Mouse (Mus musculus): ENCODE data around the gene Zfp462. TPM values are rescaled to one million over a fixed set of nuclear protein-coding genes. Genes with fewer than 3 reads are reported as not detected.
A peak's percentile ranks its signal among the peaks of the same experiment; 100 is the strongest.
"Not testable (repeated sequence)": the region's sequence is repeated elsewhere in the genome, so short reads cannot be mapped to it uniquely, and the experiment has no call there.

Gene Zfp462
- total and polyA plus RNA-seq, 3 experiments = 5.0 to 7.6 (median 7.5) TPM

GRCm38 (mm10) chr4:54923386-54923785 lies 21.5 kb upstream of the Zfp462 start:
- DNase-seq = no peak
- intact Hi-C loops (cut with DNase I) = loop anchor here (5.0 kb wide), 1 partner anchor 319 kb away; no protein-coding TSS in a partner anchor
- H3K27me3 ChIP-seq (ENCODE audit: control insufficient read depth, insufficient read depth, low read length) = no peaks in the 10 kb centered on the region
- WGBS = 99% methylated on average over 2 of the region's 2 CpGs
- H3K9ac ChIP-seq (ENCODE audit: low read depth, low read length) = no peak overlapping the region
- H3K4me1 ChIP-seq (ENCODE audit: control insufficient read depth, insufficient read depth, low read length) = no peaks in the 10 kb centered on the region
- H3K36me3 ChIP-seq (ENCODE audit: control insufficient read depth, insufficient read depth, low read length) = no peaks in the 10 kb centered on the region
- H3K4me3 ChIP-seq = no peak overlapping the region
- no peaks in the 10 kb centered on the region for H3K79me2 ChIP-seq (replicated peaks; ENCODE audit: control insufficient read depth, insufficient read depth, low read length)
- TF ChIP-seq EP300 (IDR thresholded peaks at IDR 0.05; ENCODE audit: insufficient read depth, low read depth, low read length) = no peak
- no peak for TF ChIP-seq POLR2A (IDR thresholded peaks at IDR 0.05; ENCODE audit: insufficient read depth, low read depth, low read length)
- TF ChIP-seq CTCF (IDR thresholded peaks at IDR 0.05) = peak; percentile 44
- no peak overlapping the region for H3K27ac ChIP-seq

DNA sequence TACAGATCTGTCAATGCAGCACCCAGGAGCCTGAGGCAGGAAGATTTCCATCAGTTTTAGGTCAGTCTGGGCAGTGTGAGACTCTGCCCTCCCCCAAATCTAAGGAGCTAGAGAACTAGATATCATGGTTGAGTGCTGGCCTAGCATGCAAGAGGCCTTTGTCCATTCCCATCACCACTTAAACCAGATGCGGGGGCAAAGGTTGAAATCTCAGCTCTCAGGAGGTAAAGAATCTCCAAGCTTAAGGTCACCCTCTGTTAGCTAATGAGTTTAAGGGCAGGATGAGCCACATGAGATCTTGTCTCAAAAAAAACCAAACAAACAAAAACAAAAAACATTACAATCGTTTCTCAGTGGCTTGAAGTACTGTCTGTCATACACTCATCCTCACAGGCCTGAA lies 20.5 kb upstream of the Zfp462 start:
- Histone ChIP-seq H3K9ac (ENCODE audit: low read depth, low read length) (no peak overlapping the region), H3K79me2 (replicated peaks; ENCODE audit: control insufficient read depth, insufficient read depth, low read length) (no peaks in the 10 kb centered on the region), H3K27ac (no peak overlapping the region), H3K27me3 (ENCODE audit: control insufficient read depth, insufficient read depth, low read length) (no peaks in the 10 kb centered on the region), H3K4me3 (no peak overlapping the region), H3K36me3 (ENCODE audit: control insufficient read depth, insufficient read depth, low read length) (no peaks in the 10 kb centered on the region), H3K4me1 (ENCODE audit: control insufficient read depth, insufficient read depth, low read length) (no peaks in the 10 kb centered on the region)
- WGBS = 89% methylated on average over 2 of the region's 2 CpGs
- TF ChIP-seq EP300 (IDR thresholded peaks at IDR 0.05; ENCODE audit: insufficient read depth, low read depth, low read length) (no peak), POLR2A (IDR thresholded peaks at IDR 0.05; ENCODE audit: insufficient read depth, low read depth, low read length) (no peak), CTCF (IDR thresholded peaks at IDR 0.05) (no peak)
- intact Hi-C loops (cut with DNase I) = loop anchor here (5.0 kb wide), 1 partner anchor 318 kb away; no protein-coding TSS in a partner anchor
- no peak for DNase-seq

DNA sequence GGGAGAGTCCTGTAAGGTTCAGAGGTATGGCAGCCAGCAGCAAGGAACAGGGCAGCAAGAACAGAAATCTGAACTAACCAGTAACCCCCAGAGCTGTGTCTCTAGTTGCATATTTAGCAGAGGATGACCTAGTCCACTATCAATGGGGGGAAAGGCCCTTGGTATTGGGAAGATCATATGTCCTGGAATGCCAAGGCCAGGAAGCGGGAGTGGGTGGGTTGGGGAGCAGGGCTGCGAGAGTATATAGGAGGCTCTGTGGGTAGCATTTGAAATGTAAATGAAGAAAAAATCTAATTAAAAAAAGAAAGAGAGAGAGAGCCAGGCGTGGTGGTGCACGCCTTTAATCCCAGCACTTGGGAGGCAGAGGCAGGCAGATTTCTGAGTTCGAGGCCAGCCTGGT lies 18.4 kb upstream of the Zfp462 start:
- DNase-seq; H3K27me3 ChIP-seq (ENCODE audit: control insufficient read depth, insufficient read depth, low read length); H3K4me1 ChIP-seq (ENCODE audit: control insufficient read depth, insufficient read depth, low read length); H3K79me2 ChIP-seq (replicated peaks; ENCODE audit: control insufficient read depth, insufficient read depth, low read length); H3K27ac ChIP-seq; H3K36me3 ChIP-seq (ENCODE audit: control insufficient read depth, insufficient read depth, low read length); intact Hi-C loops (cut with DNase I); H3K4me3 ChIP-seq; H3K9ac ChIP-seq (ENCODE audit: low read depth, low read length): not testable (repeated sequence)
- WGBS = 100% methylated on average over 5 of the region's 5 CpGs

- 63% methylated on average over 8 of the region's 8 CpGs for WGBS
- DNase-seq; H3K9ac ChIP-seq (ENCODE audit: low read depth, low read length); H3K4me3 ChIP-seq; H3K4me1 ChIP-seq (ENCODE audit: control insufficient read depth, insufficient read depth, low read length); H3K27me3 ChIP-seq (ENCODE audit: control insufficient read depth, insufficient read depth, low read length); H3K79me2 ChIP-seq (replicated peaks; ENCODE audit: control insufficient read depth, insufficient read depth, low read length); H3K36me3 ChIP-seq (ENCODE audit: control insufficient read depth, insufficient read depth, low read length); intact Hi-C loops (cut with DNase I); H3K27ac ChIP-seq: not testable (repeated sequence)
Measured at GRCm38 (mm10) chr4:54927321-54928062, 17.4 kb upstream of the Zfp462 start.

- H3K27me3 ChIP-seq (ENCODE audit: control insufficient read depth, insufficient read depth, low read length) = no peaks in the 10 kb centered on the region
- 81% methylated on average over 2 of the region's 2 CpGs for WGBS
- H3K9ac ChIP-seq (ENCODE audit: low read depth, low read length) = no peak overlapping the region
- intact Hi-C loops (cut with DNase I) = no loop called here
- no peak overlapping the region for H3K27ac ChIP-seq
- no peaks in the 10 kb centered on the region for H3K4me1 ChIP-seq (ENCODE audit: control insufficient read depth, insufficient read depth, low read length)
- no peaks in the 10 kb centered on the region for H3K36me3 ChIP-seq (ENCODE audit: control insufficient read depth, insufficient read depth, low read length)
- DNase-seq = no peak
- TF ChIP-seq EP300 (IDR thresholded peaks at IDR 0.05; ENCODE audit: insufficient read depth, low read depth, low read length) (no peak), CTCF (IDR thresholded peaks at IDR 0.05) (no peak), POLR2A (IDR thresholded peaks at IDR 0.05; ENCODE audit: insufficient read depth, low read depth, low read length) (no peak)
- no peaks in the 10 kb centered on the region for H3K79me2 ChIP-seq (replicated peaks; ENCODE audit: control insufficient read depth, insufficient read depth, low read length)
- no peak overlapping the region for H3K4me3 ChIP-seq
Measured at GRCm38 (mm10) chr4:54929686-54930085, 15.2 kb upstream of the Zfp462 start.

DNA sequence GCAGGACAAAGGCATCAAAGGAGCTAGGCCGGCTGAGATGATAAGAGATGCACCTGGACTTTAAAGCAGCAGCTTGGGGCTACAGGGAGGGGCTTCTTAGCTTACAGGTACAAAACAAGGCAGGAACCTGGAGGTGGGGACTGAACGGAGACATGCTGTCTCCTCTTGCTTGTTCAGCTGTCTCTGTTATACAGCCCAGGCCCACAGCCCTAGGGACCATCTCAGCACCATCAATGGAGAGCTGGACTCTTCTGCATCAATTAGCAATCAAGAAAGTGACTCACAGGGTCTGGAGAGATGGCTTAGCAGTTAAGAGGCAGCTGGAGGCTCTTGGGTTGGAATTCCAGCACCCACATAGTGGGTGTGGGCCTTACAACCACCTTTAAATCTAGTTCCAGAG lies 12.2 kb upstream of the Zfp462 start:
- Histone ChIP-seq H3K36me3 (ENCODE audit: control insufficient read depth, insufficient read depth, low read length) (no peaks in the 10 kb centered on the region), H3K9ac (ENCODE audit: low read depth, low read length) (no peak overlapping the region), H3K27me3 (ENCODE audit: control insufficient read depth, insufficient read depth, low read length) (no peaks in the 10 kb centered on the region), H3K27ac (no peak overlapping the region), H3K4me1 (ENCODE audit: control insufficient read depth, insufficient read depth, low read length) (no peaks in the 10 kb centered on the region), H3K79me2 (replicated peaks; ENCODE audit: control insufficient read depth, insufficient read depth, low read length) (no peaks in the 10 kb centered on the region), H3K4me3 (no peak overlapping the region)
- intact Hi-C loops (cut with DNase I) = no loop called here
- WGBS = 52% methylated on average over 2 of the region's 2 CpGs
- TF ChIP-seq POLR2A (IDR thresholded peaks at IDR 0.05; ENCODE audit: insufficient read depth, low read depth, low read length) (no peak), EP300 (IDR thresholded peaks at IDR 0.05; ENCODE audit: insufficient read depth, low read depth, low read length) (no peak), CTCF (IDR thresholded peaks at IDR 0.05) (no peak)
- DNase-seq = no peak
